Mouse (Mus musculus): ENCODE measurements around the gene Hivep3. TPM values are rescaled to one million over a fixed set of nuclear protein-coding genes. Genes with fewer than 3 reads are reported as not detected.
A peak's percentile ranks its signal among the peaks of the same experiment; 100 is the strongest.

Hivep3 gene
- polyA plus RNA-seq, 1 experiment = 0.54 TPM

GRCm38 (mm10) chr4:119895504-119895903, 161.9 kb downstream of the Hivep3 start:
- H3K36me3 ChIP-seq (ENCODE audit: control insufficient read depth, insufficient read depth) = no peaks in the 10 kb centered on the region
- no peak overlapping the region for H3K4me3 ChIP-seq
- H3K4me2 ChIP-seq (ENCODE audit: low read depth) = no peak overlapping the region
- H3ac ChIP-seq (ENCODE audit: control insufficient read depth, insufficient read length) = no peak overlapping the region
- TF ChIP-seq USF1 (IDR thresholded peaks at IDR 0.05; ENCODE audit: low read depth) (no peak), MYOD1 (IDR thresholded peaks at IDR 0.05; ENCODE audit: control insufficient read depth in 1 of 3, insufficient read length in 2 of 3, low read depth in 2 of 3) (no peak), CEBPB (IDR thresholded peaks at IDR 0.05; ENCODE audit: insufficient read depth, poor library complexity, severe bottlenecking) (no peak), POLR2AphosphoS2 (IDR thresholded peaks at IDR 0.05; ENCODE audit: insufficient read length, low read depth) (no peak), E2F4 (IDR thresholded peaks at IDR 0.05; ENCODE audit: insufficient read depth) (no peak), TCF12 (IDR thresholded peaks at IDR 0.05; ENCODE audit: insufficient read depth, poor library complexity, severe bottlenecking) (no peak), SRF (IDR thresholded peaks at IDR 0.05; ENCODE audit: control insufficient read depth, insufficient read length, low read depth) (no peak), POLR2A (IDR thresholded peaks at IDR 0.05; ENCODE audit: insufficient read length, low read depth) (no peak), MYOG (IDR thresholded peaks at IDR 0.05; ENCODE audit: control insufficient read depth in 1 of 3, insufficient read depth in 1 of 3, insufficient read length in 2 of 3, low read depth in 2 of 3) (no peak), TCF3 (IDR thresholded peaks at IDR 0.05; ENCODE audit: insufficient read length, low read depth) (no peak)
- no peaks in the 10 kb centered on the region for H3K27me3 ChIP-seq (ENCODE audit: control insufficient read depth, insufficient read depth, insufficient read length)
- H3K79me2 ChIP-seq (ENCODE audit: control insufficient read depth, insufficient read depth) = no peaks in the 10 kb centered on the region

DNA sequence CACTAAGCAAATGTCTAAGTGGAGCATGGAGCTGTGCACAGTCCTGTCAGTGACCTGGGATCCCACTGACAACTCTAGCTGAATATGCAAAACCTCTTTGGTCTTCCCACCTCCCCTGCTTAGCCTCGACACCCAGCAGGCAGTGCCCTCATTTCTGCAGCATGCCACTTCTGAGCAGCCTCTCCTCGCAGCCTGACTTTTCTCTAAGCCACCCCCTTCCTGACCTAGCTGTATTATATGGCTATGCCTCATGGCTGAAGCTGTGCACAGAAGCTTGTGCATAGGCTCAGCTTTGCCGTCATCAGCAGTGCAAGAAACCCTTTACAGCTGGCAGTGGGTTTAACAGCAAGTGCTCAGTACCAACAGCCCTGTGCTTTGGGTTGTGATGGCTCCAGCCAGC, 163.0 kb downstream of the Hivep3 start:
- Histone ChIP-seq H3K4me3 (no peak overlapping the region), H3K4me2 (ENCODE audit: low read depth) (peak overlapping the region; percentile 34), H3ac (ENCODE audit: control insufficient read depth, insufficient read length) (no peak overlapping the region)

GRCm38 (mm10) chr4:119897054-119897855, 163.7 kb downstream of the Hivep3 start:
- Histone ChIP-seq H3K36me3 (ENCODE audit: control insufficient read depth, insufficient read depth) (no peaks in the 10 kb centered on the region), H3K4me3 (no peak overlapping the region), H3ac (ENCODE audit: control insufficient read depth, insufficient read length) (no peak overlapping the region), H3K27me3 (ENCODE audit: control insufficient read depth, insufficient read depth, insufficient read length) (no peaks in the 10 kb centered on the region), H3K79me2 (ENCODE audit: control insufficient read depth, insufficient read depth) (no peaks in the 10 kb centered on the region), H3K4me2 (ENCODE audit: low read depth) (peak overlapping the region; percentile 34)
- TF ChIP-seq REST (IDR thresholded peaks at IDR 0.05; ENCODE audit: insufficient read depth, insufficient read length) (no peak), MYOG (IDR thresholded peaks at IDR 0.05; ENCODE audit: control insufficient read depth in 1 of 3, insufficient read depth in 1 of 3, insufficient read length in 2 of 3, low read depth in 2 of 3) (peak in 1 of 3 experiments; percentile 24), MAX (IDR thresholded peaks at IDR 0.05; ENCODE audit: low read depth) (no peak), MYOD1 (IDR thresholded peaks at IDR 0.05; ENCODE audit: control insufficient read depth in 1 of 3, insufficient read length in 2 of 3, low read depth in 2 of 3) (peak in 1 of 3 experiments; percentile 25), CEBPB (IDR thresholded peaks at IDR 0.05; ENCODE audit: insufficient read depth, poor library complexity, severe bottlenecking) (no peak), POLR2A (IDR thresholded peaks at IDR 0.05; ENCODE audit: insufficient read length, low read depth) (no peak), USF1 (IDR thresholded peaks at IDR 0.05; ENCODE audit: low read depth) (no peak)

More for the DNA sequence above, 163.0 kb downstream of the Hivep3 start:
- TF ChIP-seq TCF12 (IDR thresholded peaks at IDR 0.05; ENCODE audit: insufficient read depth, poor library complexity, severe bottlenecking) (no peak), SRF (IDR thresholded peaks at IDR 0.05; ENCODE audit: control insufficient read depth, insufficient read length, low read depth) (no peak), CEBPB (IDR thresholded peaks at IDR 0.05; ENCODE audit: insufficient read depth, poor library complexity, severe bottlenecking) (no peak), MAX (IDR thresholded peaks at IDR 0.05; ENCODE audit: low read depth) (no peak), E2F4 (IDR thresholded peaks at IDR 0.05; ENCODE audit: insufficient read depth) (no peak), USF1 (IDR thresholded peaks at IDR 0.05; ENCODE audit: low read depth) (no peak), POLR2A (IDR thresholded peaks at IDR 0.05; ENCODE audit: insufficient read length, low read depth) (no peak), REST (IDR thresholded peaks at IDR 0.05; ENCODE audit: insufficient read depth, insufficient read length) (no peak), POLR2AphosphoS2 (IDR thresholded peaks at IDR 0.05; ENCODE audit: insufficient read length, low read depth) (no peak), MYOD1 (IDR thresholded peaks at IDR 0.05; ENCODE audit: control insufficient read depth in 1 of 3, insufficient read length in 2 of 3, low read depth in 2 of 3) (no peak), MYOG (IDR thresholded peaks at IDR 0.05; ENCODE audit: control insufficient read depth in 1 of 3, insufficient read depth in 1 of 3, insufficient read length in 2 of 3, low read depth in 2 of 3) (no peak), TCF3 (IDR thresholded peaks at IDR 0.05; ENCODE audit: insufficient read length, low read depth) (no peak)
- Histone ChIP-seq H3K36me3 (ENCODE audit: control insufficient read depth, insufficient read depth) (no peaks in the 10 kb centered on the region), H3K27me3 (ENCODE audit: control insufficient read depth, insufficient read depth, insufficient read length) (no peaks in the 10 kb centered on the region), H3K79me2 (ENCODE audit: control insufficient read depth, insufficient read depth) (no peaks in the 10 kb centered on the region)

- H3K36me3 ChIP-seq (ENCODE audit: control insufficient read depth, insufficient read depth) = no peaks in the 10 kb centered on the region
- no peaks in the 10 kb centered on the region for H3K27me3 ChIP-seq (ENCODE audit: control insufficient read depth, insufficient read depth, insufficient read length)
- peak overlapping the region; percentile 19 for H3K4me2 ChIP-seq (ENCODE audit: low read depth)
- H3K4me3 ChIP-seq = no peak overlapping the region
- no peaks in the 10 kb centered on the region for H3K79me2 ChIP-seq (ENCODE audit: control insufficient read depth, insufficient read depth)
- TF ChIP-seq E2F4 (IDR thresholded peaks at IDR 0.05; ENCODE audit: insufficient read depth) (no peak), USF1 (IDR thresholded peaks at IDR 0.05; ENCODE audit: low read depth) (no peak), POLR2AphosphoS2 (IDR thresholded peaks at IDR 0.05; ENCODE audit: insufficient read length, low read depth) (no peak), MAX (IDR thresholded peaks at IDR 0.05; ENCODE audit: low read depth) (no peak), MYOD1 (IDR thresholded peaks at IDR 0.05; ENCODE audit: control insufficient read depth in 1 of 3, insufficient read length in 2 of 3, low read depth in 2 of 3) (peak in 2 of 3 experiments; percentile 51 to 71), TCF3 (IDR thresholded peaks at IDR 0.05; ENCODE audit: insufficient read length, low read depth) (no peak), SRF (IDR thresholded peaks at IDR 0.05; ENCODE audit: control insufficient read depth, insufficient read length, low read depth) (no peak), CEBPB (IDR thresholded peaks at IDR 0.05; ENCODE audit: insufficient read depth, poor library complexity, severe bottlenecking) (no peak), REST (IDR thresholded peaks at IDR 0.05; ENCODE audit: insufficient read depth, insufficient read length) (no peak), TCF12 (IDR thresholded peaks at IDR 0.05; ENCODE audit: insufficient read depth, poor library complexity, severe bottlenecking) (peak; percentile 2), POLR2A (IDR thresholded peaks at IDR 0.05; ENCODE audit: insufficient read length, low read depth) (no peak), MYOG (IDR thresholded peaks at IDR 0.05; ENCODE audit: control insufficient read depth in 1 of 3, insufficient read depth in 1 of 3, insufficient read length in 2 of 3, low read depth in 2 of 3) (peak in 2 of 3 experiments; percentile 43 to 58)
- no peak overlapping the region for H3ac ChIP-seq (ENCODE audit: control insufficient read depth, insufficient read length)
Measured at GRCm38 (mm10) chr4:119901556-119902491, 168.2 kb downstream of the Hivep3 start.

All from myocyte (in vitro differentiated cells).